Mouse (Mus musculus): Measurements from ENCODE around the gene Gm7102.

DNA sequence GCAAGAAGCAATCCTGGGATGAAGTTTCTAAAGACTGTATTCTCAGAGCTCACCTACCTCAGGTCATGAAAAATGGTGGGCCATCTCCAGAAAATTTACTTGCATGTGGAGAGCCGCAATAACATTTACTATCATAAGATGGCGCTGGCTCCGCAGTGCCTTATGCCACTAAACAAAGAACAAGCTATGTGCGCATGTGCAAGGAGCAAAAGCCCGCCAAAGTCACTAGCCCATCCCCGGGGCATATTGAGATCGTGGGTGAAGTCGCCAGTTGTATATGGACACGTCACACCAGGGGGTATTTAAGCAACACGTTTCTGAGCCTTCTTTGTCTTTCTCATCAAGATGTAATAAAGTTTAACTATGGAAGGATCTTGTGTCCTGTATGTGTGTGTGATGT lies 45.0 kb downstream of the Gm7102 start:
- no peak for TF ChIP-seq EP300 (IDR thresholded peaks at IDR 0.05)
- no peak for TF ChIP-seq CTCF (IDR thresholded peaks at IDR 0.05)

All from lung, postnatal 0 days (tissue).